Mouse (Mus musculus) brain, embryonic 18.5 days (tissue): ENCODE measurements around the gene Wnt9a.
A peak's percentile ranks its signal among the peaks of the same experiment; 100 is the strongest.
"Not testable (repeated sequence)": the region's sequence is repeated elsewhere in the genome, so short reads cannot be mapped to it uniquely, and the experiment has no call there.

Experiments
- DNase-seq: peaks from one replicate; pipeline ENCODE4 v3.0.0-alpha.2; 2012; ENCODE audit warnings: low read depth, low spot score

Wnt9a gene

GRCm38 (mm10) chr11:59306461-59307421 lies at the start of gene Wnt9a:
Wnt9a (plus strand) TSS chr11:59306928.
- no peak for DNase-seq

DNA sequence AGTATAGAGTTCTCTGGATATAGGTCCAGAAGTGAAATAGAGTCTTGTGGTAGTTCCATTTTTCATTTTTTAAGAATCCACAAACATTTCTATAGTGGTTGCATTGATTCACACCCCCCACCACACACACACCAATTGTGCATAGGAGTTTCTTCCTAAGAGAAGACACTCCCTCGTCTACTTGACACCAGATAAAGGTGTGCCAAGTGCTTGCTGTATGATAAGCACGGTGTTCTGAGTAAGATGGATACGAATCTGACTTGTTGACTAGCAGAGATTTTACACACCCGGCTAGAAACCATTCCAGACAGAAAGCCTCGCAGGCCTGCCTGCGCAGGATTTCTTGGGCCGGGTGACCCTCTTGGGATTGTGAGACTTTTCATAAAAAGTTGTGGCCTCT lies 47.1 kb upstream of the Wnt9a start:
- no peak for DNase-seq

- DNase-seq: no peak
Observed at GRCm38 (mm10) chr11:59260706-59261493, 45.8 kb upstream of the Wnt9a start.

GRCm38 (mm10) chr11:59262308-59262707 lies 44.4 kb upstream of the Wnt9a start:
- DNase-seq: no peak

DNA sequence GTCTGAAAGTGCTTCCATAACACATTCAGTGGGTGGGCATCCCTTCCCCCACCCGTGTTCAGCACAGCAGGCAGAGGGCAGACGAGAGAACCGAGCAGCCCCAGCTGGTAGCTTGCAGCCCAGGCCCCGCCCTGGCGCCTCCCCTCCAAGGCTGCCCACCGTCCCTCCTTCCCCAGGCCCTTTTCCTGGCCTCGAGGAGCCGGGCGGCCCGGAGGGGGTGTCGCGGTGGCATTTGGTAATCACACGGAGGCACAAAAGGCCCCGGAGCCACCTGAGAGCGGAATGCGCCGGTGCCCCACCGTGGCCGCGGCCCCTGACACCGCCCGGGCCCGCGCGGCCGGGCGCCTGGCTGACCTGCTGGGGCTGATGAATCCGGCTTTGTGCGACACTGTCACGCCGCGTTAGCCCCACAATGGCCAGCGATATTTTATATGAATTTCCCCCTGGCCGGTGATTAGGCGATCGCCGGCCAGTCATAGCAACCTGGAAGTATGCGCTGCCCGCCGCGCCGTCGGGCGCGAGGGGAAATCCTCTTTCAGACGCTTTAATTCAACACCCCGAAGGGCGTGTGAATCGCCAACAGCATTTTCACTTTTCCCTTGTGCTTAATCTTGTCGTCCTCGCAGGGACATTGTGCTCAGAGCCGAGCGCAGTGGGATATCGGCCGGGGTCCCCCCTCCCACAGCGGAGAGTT lies 42.7 kb upstream of the Wnt9a start:
- peak; percentile 43 for DNase-seq

DNA sequence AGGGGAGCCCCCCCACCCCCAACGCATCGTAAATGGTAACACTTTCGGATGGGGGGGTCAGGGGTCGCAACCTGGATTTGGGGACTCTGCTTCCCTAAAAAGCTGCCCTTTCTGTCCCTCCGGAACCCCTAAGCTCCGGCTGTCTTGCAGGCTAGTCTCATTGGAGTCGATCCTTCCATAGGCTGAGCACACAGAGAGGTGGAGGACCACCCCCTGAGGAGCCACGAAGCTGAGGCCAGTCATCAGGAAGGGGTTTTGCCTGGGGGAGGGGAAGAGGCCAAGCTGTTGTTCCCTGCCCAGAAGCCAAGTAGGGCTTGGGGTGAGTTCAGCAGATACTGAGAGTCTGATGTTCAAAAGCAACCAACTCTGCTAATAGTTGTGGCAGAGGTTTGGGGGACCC lies 42.1 kb upstream of the Wnt9a start:
- no peak for DNase-seq

DNA sequence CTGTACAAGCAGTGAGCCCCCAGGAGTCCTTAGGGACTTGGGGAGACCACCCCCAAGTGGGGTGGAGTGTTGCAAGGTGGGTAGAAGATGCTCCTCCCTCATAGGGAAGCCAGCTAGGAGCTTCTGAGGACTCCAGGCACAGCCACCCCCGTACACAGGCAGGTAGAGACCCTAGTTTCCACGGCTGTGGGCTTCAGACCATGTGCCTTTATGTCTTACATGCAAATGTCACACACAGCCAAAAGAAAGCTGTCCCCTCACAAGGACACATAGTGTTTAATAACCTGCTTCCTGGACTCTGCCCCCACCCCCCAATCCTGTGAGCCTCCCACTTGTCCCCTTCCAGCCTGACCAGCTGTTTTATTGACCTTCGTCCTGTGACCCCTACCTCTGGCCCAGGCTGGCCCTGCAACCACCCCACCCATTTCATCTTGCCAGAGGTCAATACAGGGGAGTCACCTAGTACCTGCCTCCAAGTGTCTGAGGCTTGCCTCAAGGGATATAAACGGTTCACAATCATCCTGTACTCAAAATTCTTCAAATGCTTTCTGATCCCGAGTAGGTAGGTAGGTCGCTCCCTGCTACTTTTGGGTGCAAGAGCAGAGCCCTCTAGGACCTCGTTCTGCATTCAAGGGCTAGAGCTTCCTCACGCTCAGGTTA lies 41.4 kb upstream of the Wnt9a start:
- DNase-seq: no peak

- no peak for DNase-seq
Observed at GRCm38 (mm10) chr11:59266727-59267126, 40.0 kb upstream of the Wnt9a start.

DNA sequence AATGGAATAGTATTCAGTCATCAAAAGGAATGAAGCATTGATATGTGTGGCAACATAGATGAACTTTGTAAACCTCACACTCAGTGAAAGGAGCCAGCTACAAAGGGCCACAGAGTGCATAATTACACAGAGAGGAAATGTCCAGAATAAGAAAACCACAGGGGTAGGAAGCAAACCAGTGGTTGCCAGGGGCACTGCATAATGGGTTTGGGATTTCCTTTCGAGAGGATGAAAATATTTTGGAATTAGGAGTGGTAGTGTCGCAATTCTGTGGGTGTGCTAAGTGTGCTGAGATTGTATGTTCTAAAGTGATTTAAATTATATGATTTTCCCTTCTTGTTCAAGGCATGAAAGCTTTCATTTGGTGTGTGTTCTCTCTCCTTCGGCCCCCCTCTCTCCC lies 32.5 kb upstream of the Wnt9a start:
- no peak for DNase-seq

DNA sequence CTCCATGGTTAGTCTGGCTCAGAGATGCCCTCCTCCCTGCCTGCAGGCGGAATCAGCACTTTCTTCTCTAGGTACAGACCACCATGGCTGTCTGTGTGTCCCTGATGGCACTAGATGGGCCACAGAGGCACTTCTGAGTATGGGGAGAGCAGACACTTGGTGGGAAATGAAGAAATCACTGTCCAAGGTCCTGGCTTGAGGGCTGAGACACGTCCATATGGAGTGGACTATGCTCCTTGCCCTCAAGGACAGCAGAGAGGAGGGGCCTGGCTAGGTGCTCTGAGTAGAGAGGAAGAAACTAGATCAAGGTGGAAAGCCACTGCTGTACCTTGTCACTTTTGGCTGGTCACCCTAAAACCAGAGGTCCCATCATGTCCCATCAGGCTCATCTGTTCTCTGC lies 29.9 kb upstream of the Wnt9a start:
- no peak for DNase-seq

- DNase-seq: no peak
Observed at GRCm38 (mm10) chr11:59278047-59278446, 28.7 kb upstream of the Wnt9a start.

DNA sequence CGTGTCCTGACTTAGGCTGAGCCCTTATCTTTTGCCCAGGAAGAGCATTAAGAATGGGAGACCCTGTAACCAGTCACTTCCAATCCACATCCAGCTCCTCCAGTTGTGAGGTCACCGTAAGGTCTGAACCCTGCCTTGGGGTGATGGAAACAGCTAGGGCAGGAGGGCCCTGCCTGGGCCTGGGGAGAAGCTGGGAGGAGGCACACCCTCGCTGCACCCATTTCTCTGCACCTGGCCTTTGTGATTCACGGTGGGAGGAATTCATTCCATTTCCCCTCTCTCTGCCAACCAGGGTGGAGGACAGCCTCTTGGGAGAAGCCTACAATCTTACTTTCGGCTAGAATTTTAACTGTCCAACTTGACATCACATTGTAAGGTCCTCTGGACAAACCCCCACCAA lies 24.6 kb upstream of the Wnt9a start:
- no peak for DNase-seq

- no peak for DNase-seq
Observed at GRCm38 (mm10) chr11:59282933-59283332, 23.8 kb upstream of the Wnt9a start.

GRCm38 (mm10) chr11:59284146-59284545 lies 22.6 kb upstream of the Wnt9a start:
- DNase-seq: no peak

DNA sequence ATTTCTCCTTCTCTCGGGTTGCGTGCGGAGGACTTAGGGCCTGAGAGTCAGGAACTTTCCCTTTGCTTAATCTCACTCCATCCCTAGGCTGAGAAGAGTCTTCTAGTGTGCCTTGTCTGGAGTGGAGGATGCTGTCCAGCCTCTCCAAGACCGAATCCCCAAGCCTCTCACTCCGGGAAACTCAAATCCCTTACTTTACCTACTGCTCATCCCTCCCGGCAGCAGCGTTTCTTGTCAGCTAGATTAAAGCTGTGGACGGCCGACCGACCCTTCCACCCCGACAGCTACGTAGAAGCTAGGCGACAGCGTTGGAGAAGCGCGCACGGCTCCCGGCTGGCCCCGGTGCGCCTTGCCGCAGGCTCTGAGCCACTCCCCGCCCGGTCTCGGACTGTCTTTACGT lies 17.0 kb upstream of the Wnt9a start:
- DNase-seq: no peak

DNA sequence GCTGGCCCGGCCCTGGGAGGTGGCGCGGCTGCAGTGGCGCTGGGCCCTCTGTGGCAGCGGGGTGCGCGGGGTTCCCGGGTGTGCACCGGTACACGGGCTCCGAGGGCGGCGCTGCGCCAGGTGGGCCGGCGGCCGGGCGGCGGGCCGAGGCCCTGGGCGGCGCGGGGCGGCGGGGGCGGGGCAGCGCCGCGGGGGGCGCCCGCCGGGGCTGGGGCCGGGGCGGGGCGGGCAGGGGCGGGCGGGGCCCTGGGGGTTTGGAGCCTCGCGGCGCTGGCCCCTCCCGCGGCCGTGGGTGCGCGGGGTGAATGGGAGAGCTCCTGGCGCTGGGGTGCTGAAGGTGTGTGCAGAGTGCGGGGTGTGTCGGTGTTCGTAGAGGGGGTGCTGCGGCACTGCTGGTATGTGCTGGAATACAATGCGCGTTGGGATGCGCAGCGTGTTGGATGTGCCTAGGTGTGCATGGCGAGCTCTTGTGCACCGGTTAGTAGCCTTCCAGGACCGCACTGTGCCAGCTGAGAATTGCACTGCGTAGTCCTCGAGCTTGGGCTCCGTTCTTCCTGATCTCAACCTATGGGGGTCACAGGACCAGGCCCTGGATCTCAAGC lies 15.9 kb upstream of the Wnt9a start, which contains the start of gene Wnt3a:
Wnt3a (minus strand) TSS at position 51 of the 602 bp plus-strand sequence.
- no peak for DNase-seq

- DNase-seq: no peak
Observed at GRCm38 (mm10) chr11:59293616-59294015, 13.1 kb upstream of the Wnt9a start.

- DNase-seq: peak; percentile 42
Observed at GRCm38 (mm10) chr11:59297941-59298340, 8.8 kb upstream of the Wnt9a start.

GRCm38 (mm10) chr11:59300185-59300584 lies 6.5 kb upstream of the Wnt9a start:
- no peak for DNase-seq

DNA sequence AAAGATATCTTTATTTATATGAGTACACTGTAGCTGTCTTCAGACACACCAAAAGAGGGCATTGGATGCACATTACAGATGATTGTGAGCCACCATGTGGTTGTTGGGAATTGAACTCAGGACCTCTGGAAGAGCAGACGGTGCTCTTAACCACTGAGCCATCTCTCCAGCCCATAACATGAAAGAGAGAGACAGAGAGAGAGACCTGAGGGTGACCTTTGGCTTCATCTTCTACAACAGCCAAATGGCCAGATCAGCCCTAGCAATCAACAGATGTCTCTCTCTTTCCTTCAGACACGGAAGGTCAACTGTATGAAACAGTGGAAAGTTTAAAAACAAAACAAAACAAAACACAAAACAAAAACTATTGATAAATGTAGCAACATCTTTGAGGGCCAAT lies 5.7 kb upstream of the Wnt9a start:
- DNase-seq: not testable (repeated sequence)
